In the genomic region with DNA sequence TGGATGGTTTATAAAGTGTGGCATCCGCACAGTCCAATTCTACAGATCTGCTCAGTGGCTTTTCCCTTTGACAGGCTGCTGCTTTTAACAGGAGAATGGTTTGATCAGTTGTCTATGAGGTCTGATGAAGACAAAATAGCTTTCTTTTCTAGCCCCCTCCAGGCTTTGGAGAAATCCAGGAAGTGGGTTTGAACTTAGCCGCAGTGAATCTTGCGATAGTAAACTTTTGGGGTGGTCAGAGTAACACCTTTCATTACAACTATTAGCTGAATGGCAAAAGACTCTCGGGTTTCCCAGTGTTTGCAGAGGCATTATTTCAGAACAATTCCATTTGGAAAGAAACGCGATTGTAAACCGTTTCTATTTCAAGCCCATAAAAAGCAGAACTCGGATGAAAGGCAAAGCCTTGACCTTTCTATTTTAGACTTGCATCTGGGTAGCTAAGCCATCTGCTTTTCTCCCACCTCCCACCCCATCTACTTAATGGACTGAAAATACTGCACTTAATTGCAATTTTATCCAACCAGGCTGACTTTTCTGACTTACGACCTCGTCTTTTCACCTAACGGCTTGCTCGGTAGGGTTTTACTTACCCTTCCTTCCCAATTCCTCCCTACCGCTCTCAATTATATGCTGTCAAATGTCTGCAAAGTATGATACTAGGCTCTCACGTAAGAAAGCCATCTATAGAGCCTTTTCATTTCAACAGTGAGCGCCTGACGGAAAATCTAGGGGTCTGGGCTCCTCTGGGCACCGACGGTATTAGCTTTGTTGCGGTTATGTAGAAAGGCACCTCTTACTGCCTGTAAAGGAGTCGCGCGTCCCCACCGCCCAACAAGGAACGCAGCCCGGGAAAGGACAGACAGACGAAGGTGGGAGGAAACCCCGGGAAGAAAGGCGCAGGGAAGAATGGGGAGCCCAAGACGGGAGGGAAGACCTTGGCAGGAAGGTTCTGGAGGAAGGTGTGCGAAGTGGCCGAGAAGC, we compare ENCODE assay signal across 7 mouse cellular contexts. TPM values are rescaled to one million over a fixed set of nuclear protein-coding genes. Genes with fewer than 3 reads are reported as not detected.
DNase-seq lines count a peak whose midpoint lies in the region; ATAC-seq lines count a peak whose summit lies in the region.

No protein-coding gene starts in this region.

- peak; percentile 33; the same call in 1 of the 2 replicates for ATAC-seq in granulocyte monocyte progenitor cell, adult 5-6 weeks (replicated peaks; ENCODE audit: poor library complexity, severe bottlenecking)
- ATAC-seq in midbrain, embryonic 11.5 days (ENCODE audit: low FRiP score), result no peak; the same call in 1 of the 2 replicates

- WGBS in midbrain, embryonic 11.5 days, result 6% methylated on average over 31 of the region's 31 CpGs

- H3K36me3 ChIP-seq in midbrain, embryonic 11.5 days (ENCODE audit: control insufficient read depth, insufficient read depth, low read length), result no peaks in the 10 kb centered on the region

- H3K27me3 ChIP-seq in midbrain, embryonic 11.5 days (ENCODE audit: control insufficient read depth, insufficient read depth, low read length), result no peaks in the 10 kb centered on the region; the same call in 1 of the 2 replicates

- H3K4me2 ChIP-seq in midbrain, embryonic 11.5 days, result peak overlapping the region; percentile 85

- peak overlapping the region; percentile 84 for H3K9ac ChIP-seq in midbrain, embryonic 11.5 days (ENCODE audit: low read length)

- H3K4me3 ChIP-seq in brown adipose tissue, adult 24 weeks (ENCODE audit: insufficient read depth, low read depth, low read length), result peak overlapping the region; percentile 84
- H3K4me3 ChIP-seq in midbrain, embryonic 11.5 days (ENCODE audit: low read depth, low read length), result peak overlapping the region; percentile 90

- H3K9me3 ChIP-seq in midbrain, embryonic 11.5 days (ENCODE audit: control insufficient read depth, low read length), result no peaks in the 10 kb centered on the region

- peak; percentile 3 for DNase-seq in urinary bladder, postnatal 25 days (ENCODE audit: low spot score)
- no peak for DNase-seq in urinary bladder, postnatal 4 days (ENCODE audit: low spot score in 2 of 2)
- peak; percentile 11 to 26 for DNase-seq in kidney, postnatal 4 days
- DNase-seq in midbrain, embryonic 11.5 days (ENCODE audit: low spot score, missing footprints), result peak; percentile 96
- DNase-seq in testis, postnatal 10 days (ENCODE audit: low spot score), result peak; percentile 48

- no peaks in the 10 kb centered on the region; the same call in none of the 2 replicates for H3K4me1 ChIP-seq in brown adipose tissue, adult 24 weeks (ENCODE audit: control insufficient read depth, insufficient read depth, insufficient read length, low read length)
- H3K4me1 ChIP-seq in midbrain, embryonic 11.5 days (ENCODE audit: control insufficient read depth, insufficient read depth, low read length), result peaks cover 4% of the 10 kb centered on the region; the same call in 1 of the 2 replicates

- no peak overlapping the region for H3K27ac ChIP-seq in brown adipose tissue, adult 24 weeks (replicated peaks; ENCODE audit: low read depth, low read length)
- H3K27ac ChIP-seq in midbrain, embryonic 11.5 days (ENCODE audit: low read depth, low read length), result peak overlapping the region; percentile 71; the same call in 1 of the 2 replicates

RNA-seq across cellular contexts. Expression of a gene that starts 1.2 kb away (rescaled TPM):
- polyA plus RNA-seq in brown adipose tissue, adult 24 weeks (2012; ENCODE audit: insufficient read depth, insufficient read length, missing spikeins), result 0.36 TPM in 1 of 2 replicates, not detected in the other
- total RNA-seq in granulocyte monocyte progenitor cell, adult 5-6 weeks (2014; fragmentation: Nextera tagmentation), result 0.56 TPM in 1 of 2 replicates, not detected in the other
- total RNA-seq in granulocyte monocyte progenitor cell, adult 5-6 weeks (2017), result 1.8 and 2.0 TPM in 2 replicates
- polyA plus RNA-seq in midbrain, embryonic 11.5 days (2014; fragmentation: Nextera tagmentation; extraction: Ambion mirVana), result 12.4 and 16.5 TPM in 2 replicates

RNA-seq across cellular contexts. Expression of a gene that starts 47.1 kb away (rescaled TPM):
- 0.54 TPM in 1 of 2 replicates, not detected in the other for polyA plus RNA-seq in brown adipose tissue, adult 24 weeks (2012; ENCODE audit: insufficient read depth, insufficient read length, missing spikeins)
- 1.8 and 6.5 TPM in 2 replicates for total RNA-seq in granulocyte monocyte progenitor cell, adult 5-6 weeks (2014; fragmentation: Nextera tagmentation)
- 6.3 and 7.8 TPM in 2 replicates for total RNA-seq in granulocyte monocyte progenitor cell, adult 5-6 weeks (2017)
- 13.6 and 15.7 TPM in 2 replicates for polyA plus RNA-seq in midbrain, embryonic 11.5 days (2014; fragmentation: Nextera tagmentation; extraction: Ambion mirVana)

RNA-seq across cellular contexts. Expression of a gene that starts 47.3 kb away (rescaled TPM):
- not detected in 2 replicates for polyA plus RNA-seq in brown adipose tissue, adult 24 weeks (2012; ENCODE audit: insufficient read depth, insufficient read length, missing spikeins)
- total RNA-seq in granulocyte monocyte progenitor cell, adult 5-6 weeks (2014; fragmentation: Nextera tagmentation), result not detected in 2 replicates
- total RNA-seq in granulocyte monocyte progenitor cell, adult 5-6 weeks (2017), result not detected in 2 replicates
- 0.21 and 0.30 TPM in 2 replicates for polyA plus RNA-seq in midbrain, embryonic 11.5 days (2014; fragmentation: Nextera tagmentation; extraction: Ambion mirVana)

Comparison
In these comparisons a context has a peak if more than half of its experiments do, and no peak if none do; other contexts are left out.
1. DNase-seq: peak in urinary bladder, postnatal 25 days (single experiment), kidney, postnatal 4 days (2 of 2), midbrain, embryonic 11.5 days (single experiment) and testis, postnatal 10 days (single experiment); none in urinary bladder, postnatal 4 days (0 of 2).